In genomic region chr8:4413764-4414163, GRCm38 (mm10) we compare ENCODE assay signal across 9 mouse cellular contexts.
DNase-seq lines count a peak whose midpoint lies in the region; ATAC-seq and TF ChIP-seq lines count a peak whose summit lies in the region.
"Had no signal": no experiment of that assay in that cellular context is flagged by ENCODE, and none has a peak within 500 bp of the region (broad histone marks: within the 10 kb centered on the region; RNA-seq: fewer than 3 reads in every experiment).

No protein-coding gene starts in this region.

- no peak overlapping the region for H3K4me3 ChIP-seq in hindbrain, embryonic 11.5 days (ENCODE audit: low read depth, low read length)
- H3K4me3 ChIP-seq in midbrain, embryonic 14.5 days (replicated peaks; ENCODE audit: low read depth, low read length) = no peak overlapping the region
- H3K4me3 ChIP-seq in gastrocnemius, adult 2 months = no peak overlapping the region

- H3K4me1 ChIP-seq in hindbrain, embryonic 11.5 days (replicated peaks; ENCODE audit: control insufficient read depth, insufficient read depth, low read length) = no peaks in the 10 kb centered on the region
- H3K4me1 ChIP-seq in midbrain, embryonic 14.5 days (ENCODE audit: control insufficient read depth, insufficient read depth, low read length) = no peaks in the 10 kb centered on the region

- no peak overlapping the region for H3K4me2 ChIP-seq in hindbrain, embryonic 11.5 days (replicated peaks; ENCODE audit: low read depth, low read length)
- no peak overlapping the region for H3K4me2 ChIP-seq in midbrain, embryonic 14.5 days (ENCODE audit: low read length)

- intact Hi-C loops in gastrocnemius, adult 2 months (cut with DNase I) = loop anchor here (2.0 to 5.0 kb wide), 2 partner anchors 104 to 175 kb away; no protein-coding TSS in a partner anchor

- no peaks in the 10 kb centered on the region for H3K36me3 ChIP-seq in hindbrain, embryonic 11.5 days (ENCODE audit: control insufficient read depth, insufficient read depth, low read length)
- H3K36me3 ChIP-seq in midbrain, embryonic 14.5 days (ENCODE audit: control insufficient read depth, insufficient read depth, low read length) = no peaks in the 10 kb centered on the region

- H3K27me3 ChIP-seq in hindbrain, embryonic 11.5 days (ENCODE audit: control insufficient read depth, insufficient read depth, low read length) = no peaks in the 10 kb centered on the region
- H3K27me3 ChIP-seq in midbrain, embryonic 14.5 days (ENCODE audit: control insufficient read depth, insufficient read depth, low read length) = no peaks in the 10 kb centered on the region

- no peaks in the 10 kb centered on the region for H3K9me3 ChIP-seq in hindbrain, embryonic 11.5 days (ENCODE audit: control insufficient read depth, low read length)
- H3K9me3 ChIP-seq in midbrain, embryonic 14.5 days (ENCODE audit: control insufficient read depth, low read length) = no peaks in the 10 kb centered on the region

- H3K9ac ChIP-seq in hindbrain, embryonic 11.5 days (ENCODE audit: low read depth, low read length) = no peak overlapping the region
- no peak overlapping the region for H3K9ac ChIP-seq in midbrain, embryonic 14.5 days (replicated peaks; ENCODE audit: low read length)

- H3K27ac ChIP-seq in hindbrain, embryonic 11.5 days (ENCODE audit: low read depth, low read length) = no peak overlapping the region
- no peak overlapping the region for H3K27ac ChIP-seq in midbrain, embryonic 14.5 days (replicated peaks; ENCODE audit: low read depth, low read length)
- no peak overlapping the region for H3K27ac ChIP-seq in gastrocnemius, adult 2 months

- DNase-seq in kidney, adult 9 months = peak; percentile 7
- DNase-seq in kidney, postnatal 25 days = no peak
- DNase-seq in embryo, embryonic 10.5 days (ENCODE audit: low spot score) = peak; percentile 14
- DNase-seq in hindbrain, embryonic 11.5 days (ENCODE audit: low spot score) = no peak
- peak; percentile 31 for DNase-seq in midbrain, embryonic 14.5 days
- DNase-seq in cerebellum, postnatal 14 days = no peak
- no peak for DNase-seq in cerebellum, postnatal 10 days
- DNase-seq in gastrocnemius, adult 2 months = no peak
- DNase-seq: gastrocnemius, postnatal 10 days had no signal

- 24% methylated on average over 4 of the region's 4 CpGs for WGBS in hindbrain, embryonic 11.5 days
- 5% methylated on average over 4 of the region's 4 CpGs for WGBS in midbrain, embryonic 14.5 days

- ATAC-seq in hindbrain, embryonic 11.5 days (ENCODE audit: low FRiP score) = peak; percentile 60
- no peak for ATAC-seq in midbrain, embryonic 14.5 days (ENCODE audit: low FRiP score, low TSS enrichment)

- TF ChIP-seq CTCF in gastrocnemius, adult 2 months (IDR thresholded peaks at IDR 0.05) = no peak

Comparison
In these comparisons a context has a peak if more than half of its experiments do, and no peak if none do; other contexts are left out.
1. DNase-seq: peak in kidney, adult 9 months (single experiment), embryo, embryonic 10.5 days (single experiment) and midbrain, embryonic 14.5 days (single experiment); none in kidney, postnatal 25 days (0 of 2), hindbrain, embryonic 11.5 days (single experiment), cerebellum, postnatal 14 days (0 of 2), cerebellum, postnatal 10 days (0 of 2) and gastrocnemius, adult 2 months (single experiment).